Mouse (Mus musculus) olfactory bulb, adult 2 months (tissue): ENCODE data around the gene Nkx2-9. TPM values are rescaled to one million over a fixed set of nuclear protein-coding genes. Genes with fewer than 3 reads are reported as not detected.
A peak's percentile ranks its signal among the peaks of the same experiment; 100 is the strongest.

ENCODE experiments used
- H3K27ac ChIP-seq: fragments of 200-500 bp; 2 replicates; pipeline ENCODE4 v1.5.1; 2012; ENCODE audit warnings: low read depth, low read length; ENCODE audit not compliant: insufficient read depth
- H3K4me1 ChIP-seq: fragments of 200-500 bp; 2 replicates; pipeline ENCODE4 v1.6.1; 2012; ENCODE audit warnings: low read length; ENCODE audit not compliant: control insufficient read depth, insufficient read depth
- H3K4me3 ChIP-seq: fragments of 200-500 bp; 2 replicates; pipeline ENCODE4 v1.5.1; 2012; ENCODE audit warnings: mild to moderate bottlenecking, low read depth, low read length, moderate library complexity; ENCODE audit not compliant: insufficient read depth
- CTCF ChIP-seq: fragments of 200-500 bp; IDR thresholded peaks from 2 replicates; pipeline ENCODE4 v1.5.1; 2012; ENCODE audit warnings: low read depth, mild to moderate bottlenecking, low read length, moderate library complexity; ENCODE audit not compliant: insufficient read depth
- POLR2A ChIP-seq: fragments of 200-500 bp; IDR thresholded peaks from 2 replicates; pipeline ENCODE4 v1.6.1; 2012; ENCODE audit warnings: mild to moderate bottlenecking, low read depth, low read length, moderate library complexity; ENCODE audit not compliant: insufficient read depth
- WGBS: fragments of 180-500 bp; shearing (Covaris S2); methylation state at CpG from one replicate; pipeline ENCODE4 v1.1.7; 2018; 5-methylcytosine and 5-hydroxymethylcytosine counted together
- polyA plus RNA-seq: library from polyadenylated mRNA; stranded (reverse); fragments of >200 nt; gene quantifications from 2 replicates; pipeline ENCODE4 v1.2.4, GENCODE M21; 2012; ENCODE audit warnings: low replicate concordance; ENCODE audit not compliant: missing spikeins, insufficient read depth, insufficient read length

The Nkx2-9 gene
- not detected in 2 replicates for polyA plus RNA-seq

- no peak for TF ChIP-seq CTCF
- H3K4me1 ChIP-seq, result peaks cover 10% of the 10 kb centered on the region
- no peak within 1 kb of the TSS for H3K27ac ChIP-seq
- under 1% methylated on average over 40 of the region's 40 CpGs for WGBS
- peak within 1 kb of the TSS; percentile 12; the same call in 1 of the 2 replicates for H3K4me3 ChIP-seq
Observed at GRCm38 (mm10) chr12:56612761-56613437, at the start of gene Nkx2-9. Nkx2-9 (minus strand) TSS chr12:56613284.

- Histone ChIP-seq H3K4me3 (no peak overlapping the region), H3K4me1 (no peaks in the 10 kb centered on the region), H3K27ac (no peak overlapping the region)
- WGBS, result 4% methylated on average over 5 of the region's 5 CpGs
- no peak for TF ChIP-seq POLR2A
- no peak for TF ChIP-seq CTCF
Observed at GRCm38 (mm10) chr12:56637181-56637566, 24.1 kb upstream of the Nkx2-9 start.

GRCm38 (mm10) chr12:56636534-56637180 lies 23.6 kb upstream of the Nkx2-9 start:
- no peak overlapping the region for H3K4me3 ChIP-seq
- no peak for TF ChIP-seq POLR2A
- no peak for TF ChIP-seq CTCF
- 9% methylated on average over 14 of the region's 14 CpGs for WGBS

GRCm38 (mm10) chr12:56616088-56616487 lies 3.0 kb upstream of the Nkx2-9 start:
- peaks cover 10% of the 10 kb centered on the region for H3K4me1 ChIP-seq
- H3K4me3 ChIP-seq, result no peak overlapping the region
- 4% methylated on average over 1 of the region's 1 CpGs for WGBS
- H3K27ac ChIP-seq, result no peak overlapping the region
- TF ChIP-seq CTCF (no peak), POLR2A (no peak)

More at GRCm38 (mm10) chr12:56636534-56637180, 23.6 kb upstream of the Nkx2-9 start:
- Histone ChIP-seq H3K4me1 (no peaks in the 10 kb centered on the region), H3K27ac (no peak overlapping the region)

- Histone ChIP-seq H3K4me3 (no peak overlapping the region), H3K4me1 (peaks cover 10% of the 10 kb centered on the region), H3K27ac (no peak overlapping the region)
- WGBS, result 13% methylated on average over 6 of the region's 6 CpGs
- no peak for TF ChIP-seq POLR2A
- no peak for TF ChIP-seq CTCF
Observed at GRCm38 (mm10) chr12:56615391-56615790, 2.3 kb upstream of the Nkx2-9 start.

- TF ChIP-seq CTCF (no peak), POLR2A (no peak)
- Histone ChIP-seq H3K4me1 (peaks cover 10% of the 10 kb centered on the region), H3K27ac (no peak overlapping the region), H3K4me3 (no peak overlapping the region)
- 5% methylated on average over 21 of the region's 21 CpGs for WGBS
Observed at GRCm38 (mm10) chr12:56614513-56614912, 1.4 kb upstream of the Nkx2-9 start.

GRCm38 (mm10) chr12:56613916-56614510 lies 929 bp upstream of the Nkx2-9 start:
- Histone ChIP-seq H3K4me1 (peaks cover 10% of the 10 kb centered on the region), H3K4me3 (no peak overlapping the region), H3K27ac (no peak overlapping the region)
- TF ChIP-seq CTCF, result no peak
- TF ChIP-seq POLR2A, result no peak
- 7% methylated on average over 14 of the region's 14 CpGs for WGBS

GRCm38 (mm10) chr12:56613438-56613830 lies 350 bp upstream of the Nkx2-9 start:
- H3K27ac ChIP-seq, result no peak overlapping the region
- WGBS, result 4% methylated on average over 6 of the region's 6 CpGs
- no peak for TF ChIP-seq POLR2A
- no peak for TF ChIP-seq CTCF
- no peak overlapping the region for H3K4me3 ChIP-seq
- peaks cover 10% of the 10 kb centered on the region for H3K4me1 ChIP-seq

- Histone ChIP-seq H3K4me3 (peak overlapping the region; percentile 12; the same call in 1 of the 2 replicates), H3K4me1 (peaks cover 10% of the 10 kb centered on the region), H3K27ac (no peak overlapping the region)
- no peak for TF ChIP-seq POLR2A
- TF ChIP-seq CTCF, result no peak
- WGBS, result 2% methylated on average over 10 of the region's 10 CpGs
Observed at GRCm38 (mm10) chr12:56612349-56612735, 742 bp downstream of the Nkx2-9 start.
